Mouse (Mus musculus): ENCODE measurements around the gene Lancl1. TPM values are rescaled to one million over a fixed set of nuclear protein-coding genes. Genes with fewer than 3 reads are reported as not detected.

The Lancl1 gene
- 31.7 and 43.2 TPM in 2 replicates for polyA plus RNA-seq (2011; ENCODE audit: insufficient read length, low read depth, missing spikeins)

DNA sequence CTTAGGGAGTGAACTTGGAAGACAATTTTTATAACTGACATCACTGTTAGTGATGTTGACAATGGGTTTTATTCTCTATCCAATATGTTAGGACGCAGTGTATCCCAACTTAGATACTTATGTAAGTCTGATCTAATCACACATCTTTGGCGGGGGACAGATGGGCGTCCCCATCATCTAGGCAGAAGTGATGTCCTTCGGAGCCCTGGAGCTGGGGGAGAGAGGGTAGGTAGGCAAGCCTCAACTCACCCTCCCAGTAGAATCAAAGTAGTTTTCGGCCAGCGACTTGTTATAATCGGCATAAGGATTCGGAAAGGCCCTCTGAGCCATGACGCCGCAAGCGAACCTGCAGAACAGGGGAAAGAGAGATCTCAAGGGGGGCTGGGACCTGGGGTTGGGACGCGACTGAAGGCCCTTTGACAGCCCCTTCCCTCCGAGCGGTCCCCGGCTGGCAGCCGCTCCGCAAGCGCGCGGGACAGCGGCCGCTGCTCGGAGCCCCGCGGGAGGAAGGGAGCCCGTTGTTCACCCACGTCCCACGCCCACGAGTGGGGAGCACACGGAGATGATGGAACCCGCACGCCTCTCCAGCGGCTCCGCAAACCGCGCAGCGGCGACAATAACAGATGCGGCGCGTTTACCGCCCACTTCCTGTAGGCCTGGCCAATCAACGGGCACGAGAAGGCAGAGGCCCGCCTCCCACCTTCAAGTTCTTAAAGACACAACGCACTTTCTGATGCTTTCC is at the start of gene Lancl1:
Gene Lancl1, minus strand, starts transcription at position 627 of the 742 bp plus-strand sequence.
- Histone ChIP-seq H3K4me1 (ENCODE audit: control insufficient read depth, insufficient read depth, low read length) (no peaks in the 10 kb centered on the region; the same call in 1 of the 2 replicates), H3K27ac (ENCODE audit: insufficient read depth, low read length) (no peak within 1 kb of the TSS), H3K4me3 (ENCODE audit: insufficient read depth, low read length) (peak within 1 kb of the TSS; percentile 86)
- TF ChIP-seq POLR2A (IDR thresholded peaks at IDR 0.05; ENCODE audit: low read depth, low read length), result peak; percentile 70
- no peak for TF ChIP-seq CTCF (IDR thresholded peaks at IDR 0.05; ENCODE audit: borderline replicate concordance, insufficient read depth, low read length)

- Histone ChIP-seq H3K27ac (ENCODE audit: insufficient read depth, low read length) (no peak overlapping the region), H3K4me3 (ENCODE audit: insufficient read depth, low read length) (no peak overlapping the region), H3K4me1 (ENCODE audit: control insufficient read depth, insufficient read depth, low read length) (no peaks in the 10 kb centered on the region)
- TF ChIP-seq CTCF (IDR thresholded peaks at IDR 0.05; ENCODE audit: borderline replicate concordance, insufficient read depth, low read length), result no peak
- TF ChIP-seq POLR2A (IDR thresholded peaks at IDR 0.05; ENCODE audit: low read depth, low read length), result no peak
Observed at GRCm38 (mm10) chr1:67079146-67079545, 40.5 kb upstream of the Lancl1 start.

GRCm38 (mm10) chr1:67078666-67079065 is 40.0 kb upstream of the Lancl1 start:
- H3K4me3 ChIP-seq (ENCODE audit: insufficient read depth, low read length), result no peak overlapping the region
- H3K4me1 ChIP-seq (ENCODE audit: control insufficient read depth, insufficient read depth, low read length), result no peaks in the 10 kb centered on the region
- no peak overlapping the region for H3K27ac ChIP-seq (ENCODE audit: insufficient read depth, low read length)
- TF ChIP-seq POLR2A (IDR thresholded peaks at IDR 0.05; ENCODE audit: low read depth, low read length), result no peak
- no peak for TF ChIP-seq CTCF (IDR thresholded peaks at IDR 0.05; ENCODE audit: borderline replicate concordance, insufficient read depth, low read length)

DNA sequence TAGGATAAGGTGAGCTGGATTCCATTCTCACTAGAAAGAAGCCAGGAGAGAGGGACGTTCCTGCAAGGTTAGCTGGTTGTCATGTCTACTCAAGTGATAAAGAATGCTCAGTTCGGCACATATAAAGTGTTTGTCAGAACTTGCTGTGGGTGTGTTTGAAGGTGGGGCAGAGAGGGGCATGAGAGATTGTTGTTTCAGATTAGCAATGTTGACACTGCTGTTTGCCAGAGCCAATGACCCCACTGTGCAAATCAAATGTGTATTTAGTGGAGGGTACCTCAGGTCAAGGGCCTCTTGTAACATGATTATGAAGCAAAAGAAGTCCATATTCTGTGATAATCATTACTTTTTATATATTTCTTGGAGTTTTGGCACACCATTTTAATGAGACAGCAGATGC is 39.1 kb upstream of the Lancl1 start:
- Histone ChIP-seq H3K27ac (ENCODE audit: insufficient read depth, low read length) (no peak overlapping the region), H3K4me3 (ENCODE audit: insufficient read depth, low read length) (no peak overlapping the region), H3K4me1 (ENCODE audit: control insufficient read depth, insufficient read depth, low read length) (no peaks in the 10 kb centered on the region)
- no peak for TF ChIP-seq CTCF (IDR thresholded peaks at IDR 0.05; ENCODE audit: borderline replicate concordance, insufficient read depth, low read length)
- no peak for TF ChIP-seq POLR2A (IDR thresholded peaks at IDR 0.05; ENCODE audit: low read depth, low read length)

GRCm38 (mm10) chr1:67067561-67067960 is 28.9 kb upstream of the Lancl1 start:
- no peak overlapping the region for H3K27ac ChIP-seq (ENCODE audit: insufficient read depth, low read length)
- H3K4me3 ChIP-seq (ENCODE audit: insufficient read depth, low read length), result no peak overlapping the region
- H3K4me1 ChIP-seq (ENCODE audit: control insufficient read depth, insufficient read depth, low read length), result no peaks in the 10 kb centered on the region
- TF ChIP-seq CTCF (IDR thresholded peaks at IDR 0.05; ENCODE audit: borderline replicate concordance, insufficient read depth, low read length), result no peak
- no peak for TF ChIP-seq POLR2A (IDR thresholded peaks at IDR 0.05; ENCODE audit: low read depth, low read length)

DNA sequence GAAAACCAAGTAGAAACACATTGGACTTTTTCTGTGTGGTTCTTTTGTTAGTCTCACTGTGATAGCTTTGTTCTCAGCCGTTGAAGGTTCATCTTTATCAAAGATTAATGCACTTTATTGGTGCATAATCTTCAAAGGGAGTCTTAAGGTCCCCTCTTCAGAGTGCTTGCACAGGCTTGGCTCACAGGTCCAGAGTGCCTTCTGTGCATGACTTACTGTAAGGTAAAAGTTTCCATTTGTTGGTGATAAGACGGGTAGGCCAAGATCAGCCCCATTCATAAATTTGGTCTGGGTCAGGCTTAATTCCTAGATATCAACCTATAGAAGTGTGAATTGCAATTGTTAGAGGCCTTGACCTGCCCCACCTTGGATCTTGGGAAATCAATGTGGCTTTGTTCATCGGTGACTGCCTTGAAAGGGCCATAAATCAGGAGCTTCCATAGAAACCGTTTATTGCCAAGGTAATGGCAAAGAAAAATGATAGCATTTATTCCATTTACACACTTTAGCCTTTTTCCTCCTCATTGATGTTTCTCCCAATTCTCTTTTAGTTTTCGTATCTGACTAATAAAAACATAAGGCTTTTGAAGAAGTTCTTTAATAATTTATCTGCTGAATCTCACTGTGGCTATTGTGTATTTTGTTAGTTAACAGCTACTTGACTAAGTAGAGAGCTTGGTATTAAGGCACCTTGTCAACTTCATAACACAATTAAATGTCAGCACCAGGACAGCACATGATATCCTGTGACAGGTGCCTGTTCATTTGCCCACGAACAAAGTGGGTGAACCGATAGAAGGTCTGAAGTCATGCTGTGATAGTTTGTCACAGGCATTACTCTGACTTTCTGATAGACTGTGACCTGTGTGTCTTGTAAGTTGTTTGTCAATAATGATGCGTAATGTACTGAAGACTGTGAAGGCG is 26.9 kb upstream of the Lancl1 start:
- no peak overlapping the region for H3K4me3 ChIP-seq (ENCODE audit: insufficient read depth, low read length)
- H3K27ac ChIP-seq (ENCODE audit: insufficient read depth, low read length), result no peak overlapping the region
- H3K4me1 ChIP-seq (ENCODE audit: control insufficient read depth, insufficient read depth, low read length), result no peaks in the 10 kb centered on the region
- TF ChIP-seq POLR2A (IDR thresholded peaks at IDR 0.05; ENCODE audit: low read depth, low read length) (no peak), CTCF (IDR thresholded peaks at IDR 0.05; ENCODE audit: borderline replicate concordance, insufficient read depth, low read length) (no peak)

- Histone ChIP-seq H3K4me3 (ENCODE audit: insufficient read depth, low read length) (no peak overlapping the region), H3K4me1 (ENCODE audit: control insufficient read depth, insufficient read depth, low read length) (no peaks in the 10 kb centered on the region), H3K27ac (ENCODE audit: insufficient read depth, low read length) (no peak overlapping the region)
- TF ChIP-seq CTCF (IDR thresholded peaks at IDR 0.05; ENCODE audit: borderline replicate concordance, insufficient read depth, low read length) (peak; percentile 75; the same call in 1 of the 2 replicates), POLR2A (IDR thresholded peaks at IDR 0.05; ENCODE audit: low read depth, low read length) (no peak)
Observed at GRCm38 (mm10) chr1:67061456-67062085, 22.9 kb upstream of the Lancl1 start.

GRCm38 (mm10) chr1:67055816-67056215 is 17.1 kb upstream of the Lancl1 start:
- TF ChIP-seq POLR2A (IDR thresholded peaks at IDR 0.05; ENCODE audit: low read depth, low read length), result no peak
- TF ChIP-seq CTCF (IDR thresholded peaks at IDR 0.05; ENCODE audit: borderline replicate concordance, insufficient read depth, low read length), result no peak
- Histone ChIP-seq H3K4me3 (ENCODE audit: insufficient read depth, low read length) (no peak overlapping the region), H3K4me1 (ENCODE audit: control insufficient read depth, insufficient read depth, low read length) (no peaks in the 10 kb centered on the region), H3K27ac (ENCODE audit: insufficient read depth, low read length) (no peak overlapping the region)

DNA sequence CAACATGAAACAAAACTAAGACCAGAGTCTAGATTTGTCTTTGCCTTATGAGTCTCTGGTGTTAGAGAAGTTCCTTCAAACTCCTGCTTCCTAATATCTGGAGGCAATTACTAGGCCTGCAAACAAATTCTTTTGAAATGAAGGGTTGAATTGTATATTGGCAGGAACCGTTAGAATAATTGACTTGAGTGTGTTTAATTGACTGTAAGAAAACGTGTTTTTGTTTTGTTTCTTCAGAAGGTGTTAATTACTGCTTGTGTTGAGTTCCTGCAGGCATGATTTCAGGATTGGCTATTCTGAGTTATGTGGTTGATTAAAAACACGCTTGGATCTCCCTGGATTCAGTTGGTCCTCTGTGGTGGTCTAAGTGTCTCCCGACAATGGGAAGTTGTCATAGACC is 14.0 kb upstream of the Lancl1 start:
- H3K4me1 ChIP-seq (ENCODE audit: control insufficient read depth, insufficient read depth, low read length), result peaks cover 7% of the 10 kb centered on the region
- H3K4me3 ChIP-seq (ENCODE audit: insufficient read depth, low read length), result no peak overlapping the region
- no peak overlapping the region for H3K27ac ChIP-seq (ENCODE audit: insufficient read depth, low read length)
- TF ChIP-seq CTCF (IDR thresholded peaks at IDR 0.05; ENCODE audit: borderline replicate concordance, insufficient read depth, low read length), result no peak
- TF ChIP-seq POLR2A (IDR thresholded peaks at IDR 0.05; ENCODE audit: low read depth, low read length), result no peak

All from embryonic fibroblast, embryonic 13.5 days (primary cell).